Mouse (Mus musculus) erythroblast, embryonic 14.5 days (primary cell): ENCODE measurements around the gene Atp5f1. TPM values are rescaled to one million over a fixed set of nuclear protein-coding genes. Genes with fewer than 3 reads are reported as not detected.
"Not testable (repeated sequence)": the region's sequence is repeated elsewhere in the genome, so short reads cannot be mapped to it uniquely, and the experiment has no call there.

Experiments used
- H3K27me3 ChIP-seq: 2 replicates; pipeline ENCODE4 v1.6.1; 2012; ENCODE audit warnings: inconsistent platforms; ENCODE audit not compliant: control insufficient read depth
- H3K36me3 ChIP-seq: 2 replicates; pipeline ENCODE4 v1.6.1; 2012; ENCODE audit warnings: mild to moderate bottlenecking, inconsistent platforms; ENCODE audit not compliant: control insufficient read depth
- H3K4me1 ChIP-seq: 2 replicates; pipeline ENCODE4 v1.6.1; 2012; ENCODE audit warnings: inconsistent platforms; ENCODE audit not compliant: control insufficient read depth
- H3K4me3 ChIP-seq: replicated peaks from 2 replicates; pipeline ENCODE3; 2012; ENCODE audit warnings: moderate library complexity, mild to moderate bottlenecking, inconsistent platforms
- H3K9me3 ChIP-seq: 2 replicates; pipeline ENCODE4 v1.6.1; 2012; ENCODE audit warnings: low read length, inconsistent platforms, mixed read lengths; ENCODE audit not compliant: control insufficient read depth
- GATA1 ChIP-seq: IDR thresholded peaks from 2 replicates; pipeline ENCODE4 v1.6.1; 2012; ENCODE audit warnings: low read length, inconsistent platforms, mixed read lengths
- TAL1 ChIP-seq: IDR thresholded peaks from 3 replicates; pipeline ENCODE4 v1.6.1; 2012; ENCODE audit warnings: low read length, inconsistent platforms, mixed read lengths
- polyA plus RNA-seq: library from polyadenylated mRNA; stranded (reverse); fragments of >175 nt; gene quantifications from 2 replicates; pipeline ENCODE4 v1.2.3, GENCODE M21; 2012

The Atp5f1 gene
- polyA plus RNA-seq, 1 experiment: 25.2 TPM

GRCm38 (mm10) chr3:105918355-105918745 is 41.5 kb downstream of the Atp5f1 start:
- Histone ChIP-seq H3K9me3 (no peaks in the 10 kb centered on the region), H3K27me3 (no peaks in the 10 kb centered on the region; the same call in 1 of the 2 replicates), H3K36me3 (no peaks in the 10 kb centered on the region), H3K4me1 (peaks cover 35% of the 10 kb centered on the region), H3K4me3 (no peak overlapping the region)
- no peak for TF ChIP-seq GATA1
- TF ChIP-seq TAL1: no peak

GRCm38 (mm10) chr3:105917656-105918354 is 42.1 kb downstream of the Atp5f1 start:
- peaks cover under 1% of the 10 kb centered on the region for H3K27me3 ChIP-seq
- H3K9me3 ChIP-seq: no peaks in the 10 kb centered on the region
- no peaks in the 10 kb centered on the region for H3K36me3 ChIP-seq
- no peak overlapping the region for H3K4me3 ChIP-seq
- H3K4me1 ChIP-seq: peaks cover 37% of the 10 kb centered on the region
- TF ChIP-seq TAL1 (no peak), GATA1 (no peak)

- not testable (repeated sequence) for H3K4me3 ChIP-seq, H3K36me3 ChIP-seq, H3K9me3 ChIP-seq
- Histone ChIP-seq H3K4me1 (peaks cover 46% of the 10 kb centered on the region), H3K27me3 (peaks cover 12% of the 10 kb centered on the region)
Observed at GRCm38 (mm10) chr3:105916455-105916854, 43.4 kb downstream of the Atp5f1 start.

- Histone ChIP-seq H3K36me3 (no peaks in the 10 kb centered on the region), H3K4me1 (peaks cover 41% of the 10 kb centered on the region), H3K4me3 (no peak overlapping the region), H3K9me3 (no peaks in the 10 kb centered on the region), H3K27me3 (peaks cover 20% of the 10 kb centered on the region)
- TF ChIP-seq GATA1 (no peak), TAL1 (no peak)
Observed at GRCm38 (mm10) chr3:105915281-105915680, 44.6 kb downstream of the Atp5f1 start.

- no peaks in the 10 kb centered on the region for H3K9me3 ChIP-seq
- H3K4me1 ChIP-seq: peaks cover 39% of the 10 kb centered on the region
- no peaks in the 10 kb centered on the region for H3K36me3 ChIP-seq
- no peak for TF ChIP-seq TAL1
- no peak for TF ChIP-seq GATA1
- H3K4me3 ChIP-seq: peak overlapping the region; percentile 1
- peaks cover 20% of the 10 kb centered on the region for H3K27me3 ChIP-seq
Observed at GRCm38 (mm10) chr3:105913839-105914681, 45.8 kb downstream of the Atp5f1 start.

- Histone ChIP-seq H3K36me3 (no peaks in the 10 kb centered on the region), H3K4me3 (no peak overlapping the region), H3K4me1 (peaks cover 36% of the 10 kb centered on the region), H3K9me3 (no peaks in the 10 kb centered on the region), H3K27me3 (peaks cover 25% of the 10 kb centered on the region)
- no peak for TF ChIP-seq GATA1
- no peak for TF ChIP-seq TAL1
Observed at GRCm38 (mm10) chr3:105912097-105912880, 47.6 kb downstream of the Atp5f1 start.

- no peaks in the 10 kb centered on the region for H3K9me3 ChIP-seq
- no peak for TF ChIP-seq TAL1
- no peak for TF ChIP-seq GATA1
- H3K4me1 ChIP-seq: peaks cover 33% of the 10 kb centered on the region
- peaks cover 25% of the 10 kb centered on the region for H3K27me3 ChIP-seq
- H3K36me3 ChIP-seq: no peaks in the 10 kb centered on the region
- H3K4me3 ChIP-seq: no peak overlapping the region
Observed at GRCm38 (mm10) chr3:105910519-105911190, 49.2 kb downstream of the Atp5f1 start.

GRCm38 (mm10) chr3:105908976-105909375 is 50.9 kb downstream of the Atp5f1 start:
- Histone ChIP-seq H3K4me1 (peaks cover 29% of the 10 kb centered on the region), H3K9me3 (no peaks in the 10 kb centered on the region), H3K4me3 (no peak overlapping the region), H3K36me3 (no peaks in the 10 kb centered on the region), H3K27me3 (peaks cover 28% of the 10 kb centered on the region)
- no peak for TF ChIP-seq GATA1
- no peak for TF ChIP-seq TAL1
